Mouse (Mus musculus): Measurements from ENCODE around the gene Nln. TPM values are rescaled to one million over a fixed set of nuclear protein-coding genes. Genes with fewer than 3 reads are reported as not detected.

The Nln gene
- total and polyA plus RNA-seq, 3 experiments = 15.4 to 229 (median 16.1) TPM

GRCm38 (mm10) chr13:104091734-104092133, 17.7 kb downstream of the Nln start (continued):
- TF ChIP-seq KAT2A (conservative IDR thresholded peaks at IDR 0.05; ENCODE audit: low read depth, low read length) = no peak

DNA sequence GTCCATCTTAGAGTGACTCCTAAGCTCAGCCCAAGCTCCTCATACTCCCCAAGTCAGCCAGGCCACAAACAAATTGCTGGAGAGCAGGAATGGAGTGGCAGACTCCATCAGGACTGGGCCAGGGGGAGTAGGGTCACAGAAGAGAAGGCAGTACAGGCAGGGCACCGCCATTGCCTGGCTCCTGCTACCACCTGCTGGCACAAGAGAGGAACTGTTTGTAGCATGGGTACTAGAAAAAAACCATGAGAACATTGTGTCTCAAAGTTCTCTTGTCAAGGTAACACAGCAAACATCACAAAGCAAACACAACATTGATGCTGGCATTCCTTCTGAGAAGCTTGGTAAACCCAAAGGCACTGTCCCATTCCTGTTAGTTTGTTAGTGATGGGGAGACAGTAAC, 20.0 kb downstream of the Nln start:
- H3K27me3 ChIP-seq (ENCODE audit: control insufficient read depth in 1 of 2, insufficient read depth in 2 of 2, low read length in 2 of 2) = no peaks in the 10 kb centered on the region
- no peak overlapping the region for H3K4me3 ChIP-seq (ENCODE audit: control insufficient read depth in 1 of 2, insufficient read depth in 1 of 2, low read depth in 2 of 2, low read length in 2 of 2)
- H3K36me3 ChIP-seq (ENCODE audit: control insufficient read depth in 1 of 2, insufficient read depth in 2 of 2, low read length in 2 of 2) = peaks cover 0 to 3% of the 10 kb centered on the region in 2 experiments; a peak in 2 of 4 replicates
- H3K9me3 ChIP-seq (replicated peaks; ENCODE audit: insufficient read depth, low read length) = no peaks in the 10 kb centered on the region
- H3K27ac ChIP-seq (ENCODE audit: control insufficient read depth, low read depth, low read length) = no peak overlapping the region
- peak; percentile 62 for DNase-seq (ENCODE audit: low read depth, low spot score)
- H3K79me2 ChIP-seq (ENCODE audit: control insufficient read depth, insufficient read depth, low read length, poor library complexity) = no peaks in the 10 kb centered on the region
- peaks cover 0 to 6% of the 10 kb centered on the region in 2 experiments; a peak in 1 of 4 replicates for H3K4me1 ChIP-seq (ENCODE audit: control insufficient read depth in 1 of 2, insufficient read depth in 2 of 2, low read length in 2 of 2)
- H3K9ac ChIP-seq (ENCODE audit: control insufficient read depth, low read depth, low read length, poor library complexity, severe bottlenecking) = no peak overlapping the region
- TF ChIP-seq POLR2A (IDR thresholded peaks at IDR 0.05; ENCODE audit: control insufficient read depth in 1 of 2, insufficient read depth in 1 of 2, low read depth in 1 of 2, low read length in 2 of 2, poor library complexity in 1 of 2) (no peak), CHD1 (IDR thresholded peaks at IDR 0.05; ENCODE audit: low read depth, low read length) (no peak), ZNF384 (IDR thresholded peaks at IDR 0.05; ENCODE audit: low read depth, low read length) (peak; percentile 75), HCFC1 (IDR thresholded peaks at IDR 0.05; ENCODE audit: low read depth, low read length) (no peak), ZC3H11A (IDR thresholded peaks at IDR 0.05; ENCODE audit: low read depth, low read length) (peak; percentile 93), E2F4 (IDR thresholded peaks at IDR 0.05; ENCODE audit: borderline replicate concordance, low read depth, low read length) (no peak), ETS1 (IDR thresholded peaks at IDR 0.05; ENCODE audit: low read depth, low read length) (no peak), POLR2AphosphoS5 (IDR thresholded peaks at IDR 0.05; ENCODE audit: borderline replicate concordance, low read depth, low read length) (no peak), MEF2A (IDR thresholded peaks at IDR 0.05; ENCODE audit: extremely low read depth, insufficient replicate concordance, low read depth, low read length, poor library complexity, severe bottlenecking) (no peak), RCOR1 (IDR thresholded peaks at IDR 0.05; ENCODE audit: low read depth, low read length) (no peak), MAZ (IDR thresholded peaks at IDR 0.05; ENCODE audit: low read depth, low read length) (no peak), MYB (IDR thresholded peaks at IDR 0.05; ENCODE audit: low read depth, low read length) (no peak), TAL1 (IDR thresholded peaks at IDR 0.05; ENCODE audit: low read length) (no peak), MYC (IDR thresholded peaks at IDR 0.05; ENCODE audit: low read depth, low read length) (no peak), MAX (IDR thresholded peaks at IDR 0.05; ENCODE audit: low read length) (no peak), USF1 (IDR thresholded peaks at IDR 0.05; ENCODE audit: low read depth, low read length) (no peak), CTCF (IDR thresholded peaks at IDR 0.05 in 2 of 3, conservative IDR thresholded peaks at IDR 0.05 in 1 of 3; ENCODE audit: control insufficient read depth in 1 of 3, insufficient read depth in 1 of 3, low read depth in 2 of 3, low read length in 3 of 3, poor library complexity in 1 of 3, severe bottlenecking in 1 of 3) (peak; percentile 83 to 94 (median 86)), ZMIZ1 (IDR thresholded peaks at IDR 0.05; ENCODE audit: low read depth, low read length) (no peak), RAD21 (IDR thresholded peaks at IDR 0.05; ENCODE audit: low read depth, low read length) (peak; percentile 98), MAFK (IDR thresholded peaks at IDR 0.05; ENCODE audit: borderline replicate concordance, low read depth, low read length) (no peak), SMC3 (IDR thresholded peaks at IDR 0.05; ENCODE audit: low read depth, low read length) (peak; percentile 94), TCF12 (IDR thresholded peaks at IDR 0.05; ENCODE audit: low read depth, low read length) (no peak), UBTF (IDR thresholded peaks at IDR 0.05; ENCODE audit: borderline replicate concordance, insufficient read depth, low read depth, low read length) (no peak), BHLHE40 (IDR thresholded peaks at IDR 0.05; ENCODE audit: borderline replicate concordance, low read depth, low read length) (no peak), NRF1 (IDR thresholded peaks at IDR 0.05; ENCODE audit: insufficient read depth, low read depth, low read length, poor library complexity, severe bottlenecking) (no peak), ZKSCAN1 (IDR thresholded peaks at IDR 0.05; ENCODE audit: low read depth, low read length) (no peak), MXI1 (IDR thresholded peaks at IDR 0.05; ENCODE audit: low read depth, low read length) (no peak), USF2 (IDR thresholded peaks at IDR 0.05; ENCODE audit: borderline replicate concordance in 1 of 2, insufficient read depth in 1 of 2, low read depth in 1 of 2, low read length in 2 of 2) (no peak), TBP (IDR thresholded peaks at IDR 0.05; ENCODE audit: low read depth, low read length) (peak; percentile 25; the same call in 1 of the 2 replicates), SIN3A (IDR thresholded peaks at IDR 0.05; ENCODE audit: low read length) (no peak), GABPA (IDR thresholded peaks at IDR 0.05; ENCODE audit: low read depth, low read length) (no peak), NELFE (IDR thresholded peaks at IDR 0.05; ENCODE audit: low read depth, low read length) (no peak), CHD2 (IDR thresholded peaks at IDR 0.05; ENCODE audit: low read length) (no peak), GATA1 (IDR thresholded peaks at IDR 0.05; ENCODE audit: low read depth, low read length) (no peak), ELF1 (IDR thresholded peaks at IDR 0.05; ENCODE audit: low read depth, low read length) (no peak), KAT2A (conservative IDR thresholded peaks at IDR 0.05; ENCODE audit: low read depth, low read length) (no peak)

All from MEL (cell line).